Mouse (Mus musculus) heart, postnatal 0 days (tissue): ENCODE data around the gene Prmt9. TPM values are rescaled to one million over a fixed set of nuclear protein-coding genes. Genes with fewer than 3 reads are reported as not detected.
A peak's percentile ranks its signal among the peaks of the same experiment; 100 is the strongest.

ENCODE experiments used
- ATAC-seq: fragments of 200-750 bp; cut with Nextera tagmentation; 2 replicates; pipeline ENCODE4 v1.8.0; 2017; ENCODE audit warnings: low read depth, moderate number of reproducible peaks, moderate library complexity; ENCODE audit not compliant: insufficient read depth
- DNase-seq: peaks from one replicate; pipeline ENCODE4 v3.0.0-alpha.2; 2016; ENCODE audit warnings: low spot score
- H3K27ac ChIP-seq: fragments of 300-500 bp; sonication (generic); 2 replicates; pipeline ENCODE4 v1.5.1; 2014; ENCODE audit warnings: low read depth, mild to moderate bottlenecking
- H3K27me3 ChIP-seq: fragments of 300-500 bp; sonication (generic); 2 replicates; pipeline ENCODE4 v1.6.1; 2014; ENCODE audit warnings: low read length, mixed read lengths; ENCODE audit not compliant: control insufficient read depth, insufficient read depth
- H3K36me3 ChIP-seq: fragments of 300-500 bp; sonication (generic); replicated peaks from 2 replicates; pipeline ENCODE4 v1.6.1; 2014; ENCODE audit warnings: low read length, mixed read lengths; ENCODE audit not compliant: control insufficient read depth, insufficient read depth
- H3K4me1 ChIP-seq: fragments of 300-500 bp; sonication (generic); 2 replicates; pipeline ENCODE4 v1.6.1; 2014; ENCODE audit warnings: antibody characterized with exemption; ENCODE audit not compliant: control insufficient read depth, insufficient read depth
- H3K4me2 ChIP-seq: fragments of 300-500 bp; sonication (generic); 2 replicates; pipeline ENCODE4 v1.6.1; 2014; ENCODE audit warnings: low read depth, mild to moderate bottlenecking, low read length, moderate library complexity
- H3K4me3 ChIP-seq: fragments of 300-500 bp; sonication (generic); 2 replicates; pipeline ENCODE4 v1.5.1; 2014; ENCODE audit warnings: low read depth, low read length
- H3K9ac ChIP-seq: fragments of 300-500 bp; sonication (generic); replicated peaks from 2 replicates; pipeline ENCODE4 v1.6.1; 2014; ENCODE audit warnings: low read depth, low read length, mixed read lengths
- H3K9me3 ChIP-seq: fragments of 300-500 bp; sonication (generic); replicated peaks from 2 replicates; pipeline ENCODE4 v1.6.1; 2016; ENCODE audit warnings: low read length; ENCODE audit not compliant: control insufficient read depth
- CTCF ChIP-seq: IDR thresholded peaks from 2 replicates; pipeline ENCODE4 v1.5.1; 2016; ENCODE audit warnings: antibody characterized with exemption, control low read depth, low read depth
- EP300 ChIP-seq: IDR thresholded peaks from 2 replicates; pipeline ENCODE4 v1.6.1; 2016; ENCODE audit warnings: antibody characterized with exemption, low read depth
- WGBS: fragments of 180-500 bp; shearing (Covaris S2); extraction: QIAGEN DNeasy Blood & Tissue Kit; methylation state at CpG from one replicate; pipeline ENCODE4 v1.1.7; 2014; 5-methylcytosine and 5-hydroxymethylcytosine counted together
- polyA plus RNA-seq: library from polyadenylated mRNA; unstranded; fragments of >200 nt; fragmentation: Nextera tagmentation; extraction: Ambion mirVana; gene quantifications from 2 replicates; pipeline ENCODE4 v1.2.1, GENCODE M21; 2015
- total RNA-seq: library from RNA; depleted of rRNA; stranded (reverse); fragments of >200 nt; gene quantifications from 2 replicates; pipeline ENCODE4 v1.2.3, GENCODE M21; 2014; ENCODE audit warnings: low replicate concordance

The Prmt9 gene
- total and polyA plus RNA-seq, 2 experiments from 2014 or later = 14.9 to 15.1 TPM

DNA sequence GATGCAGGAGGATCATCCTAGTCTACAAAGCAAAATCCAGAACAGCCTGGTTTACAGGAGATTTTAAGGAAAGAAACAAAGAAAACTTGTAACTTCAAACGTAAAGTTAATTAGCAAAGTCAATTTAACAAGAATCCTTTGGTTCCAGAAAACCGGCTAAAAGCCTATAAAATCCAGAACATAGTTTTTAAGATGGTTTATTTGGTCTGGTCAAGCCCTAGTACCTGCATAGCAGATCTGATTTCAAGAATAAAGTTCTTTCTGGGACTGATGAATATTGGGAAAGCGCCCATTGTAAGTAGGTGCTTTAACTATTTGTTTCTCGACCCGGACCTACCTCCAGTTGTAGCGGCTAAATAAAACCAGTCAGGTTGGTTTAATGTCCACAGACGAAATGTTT, 60.4 kb downstream of the Prmt9 start:
- H3K36me3 ChIP-seq = peaks cover 12% of the 10 kb centered on the region; the same call in 1 of the 2 replicates
- TF ChIP-seq EP300 = no peak
- H3K4me2 ChIP-seq = peak overlapping the region; percentile 78
- ATAC-seq (no peak), DNase-seq (no peak)
- H3K4me3 ChIP-seq = peak overlapping the region; percentile 66
- no peaks in the 10 kb centered on the region for H3K27me3 ChIP-seq
- H3K27ac ChIP-seq = no peak overlapping the region
- H3K4me1 ChIP-seq = no peaks in the 10 kb centered on the region
- H3K9me3 ChIP-seq = no peaks in the 10 kb centered on the region
- 14% methylated on average over 7 of the region's 7 CpGs for WGBS
- no peak overlapping the region for H3K9ac ChIP-seq

DNA sequence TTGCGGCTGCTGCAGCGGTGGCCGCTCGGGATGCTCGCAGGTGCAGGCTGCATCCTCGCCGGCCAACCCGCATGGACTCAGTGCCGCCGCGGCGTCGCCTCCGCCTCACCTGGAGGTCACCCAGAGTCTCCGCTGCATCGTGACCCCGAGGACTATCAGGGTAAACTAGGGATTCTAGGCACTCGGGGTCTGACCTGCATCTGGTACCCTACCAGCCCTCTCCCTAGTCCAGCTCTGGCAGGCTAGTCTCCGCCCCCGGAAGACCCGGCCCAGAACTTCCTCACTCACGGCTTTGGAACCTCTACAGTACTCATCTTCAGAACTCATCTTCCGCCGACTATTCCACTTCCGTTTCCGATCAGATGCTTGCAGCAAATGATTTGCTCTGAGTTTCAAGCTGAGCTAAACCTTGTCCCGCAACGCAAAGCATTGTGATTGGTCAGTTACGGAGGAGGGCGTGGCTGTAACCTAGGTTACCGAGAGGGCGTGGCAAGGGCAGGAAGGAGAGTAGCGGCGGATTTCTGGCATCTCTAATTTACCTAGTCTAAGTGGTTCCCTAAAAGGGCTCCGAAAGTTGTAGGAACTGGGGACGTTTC, 61.3 kb downstream of the Prmt9 start, which contains the start of gene Tmem184c:
TSS of gene Tmem184c (minus strand) at position 325 of the 596 bp plus-strand sequence.
- peak; percentile 98 for ATAC-seq
- WGBS = under 1% methylated on average over 36 of the region's 36 CpGs
- H3K27me3 ChIP-seq = no peaks in the 10 kb centered on the region
- H3K9ac ChIP-seq = peak within 1 kb of the TSS; percentile 27
- peak within 1 kb of the TSS; percentile 66 for H3K4me3 ChIP-seq
- peak; percentile 88 for DNase-seq
- H3K9me3 ChIP-seq = no peaks in the 10 kb centered on the region
- H3K4me2 ChIP-seq = peak within 1 kb of the TSS; percentile 78
- peaks cover 4% of the 10 kb centered on the region; the same call in 1 of the 2 replicates for H3K36me3 ChIP-seq
- no peaks in the 10 kb centered on the region for H3K4me1 ChIP-seq
- no peak within 1 kb of the TSS for H3K27ac ChIP-seq
- no peak for TF ChIP-seq CTCF
- no peak for TF ChIP-seq EP300

DNA sequence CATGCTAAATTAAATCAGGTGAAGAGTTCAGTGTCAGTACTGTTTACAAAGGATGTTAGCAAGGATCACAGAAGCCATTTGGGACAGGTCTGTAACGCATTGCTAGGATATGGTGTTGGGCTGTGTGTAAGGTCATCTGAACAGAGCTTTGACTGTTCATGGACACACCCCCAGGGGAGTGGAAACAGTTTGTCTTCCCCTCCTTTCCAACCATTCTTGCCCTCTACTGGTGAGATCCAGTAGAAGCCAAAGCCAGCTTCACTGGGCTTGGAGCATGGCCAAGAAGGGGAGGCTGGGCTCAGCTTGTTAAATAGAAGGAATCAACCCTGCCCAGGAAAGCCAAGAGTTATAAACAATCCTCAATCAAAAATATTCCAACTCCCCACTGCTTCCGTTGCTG, 68.7 kb downstream of the Prmt9 start:
- peak; percentile 85 for ATAC-seq
- 47% methylated on average over 2 of the region's 2 CpGs for WGBS
- no peaks in the 10 kb centered on the region for H3K36me3 ChIP-seq

DNA sequence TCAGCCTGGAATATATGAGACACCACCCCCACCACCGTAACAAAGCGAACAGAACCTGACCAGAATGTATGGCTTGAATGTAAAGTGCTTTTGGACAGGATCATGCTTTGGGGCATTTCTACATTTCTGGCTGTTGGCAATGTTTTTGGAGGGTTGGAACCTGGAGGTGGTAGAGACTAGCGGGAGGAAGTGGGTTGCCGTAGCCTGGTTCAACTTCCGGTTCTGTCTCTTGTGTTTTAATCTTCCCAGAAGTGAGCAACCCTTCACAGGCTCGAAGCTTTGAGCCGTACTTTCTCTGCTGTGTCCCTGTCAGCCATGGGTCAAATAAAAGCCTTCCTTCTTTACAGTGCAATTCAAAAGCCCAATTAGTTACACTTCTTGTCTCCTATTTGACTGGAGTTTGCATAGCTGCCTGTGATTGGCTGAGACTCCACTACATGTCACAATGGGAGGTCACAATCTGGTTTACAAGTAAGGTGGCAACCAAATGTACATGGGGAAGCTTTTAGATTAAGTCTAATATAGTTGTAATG, 74.5 kb downstream of the Prmt9 start:
- ATAC-seq = no peak
- no peak overlapping the region for H3K4me3 ChIP-seq
- no peaks in the 10 kb centered on the region for H3K9me3 ChIP-seq
- H3K27me3 ChIP-seq = no peaks in the 10 kb centered on the region
- 87% methylated on average over 7 of the region's 7 CpGs for WGBS
- no peaks in the 10 kb centered on the region for H3K4me1 ChIP-seq
- TF ChIP-seq CTCF = no peak
- no peak for TF ChIP-seq EP300
- H3K4me2 ChIP-seq = no peak overlapping the region
- DNase-seq = no peak
- H3K9ac ChIP-seq = no peak overlapping the region
- H3K36me3 ChIP-seq = no peaks in the 10 kb centered on the region
- H3K27ac ChIP-seq = no peak overlapping the region

More for the DNA sequence above, 68.7 kb downstream of the Prmt9 start:
- Histone ChIP-seq H3K9me3 (no peaks in the 10 kb centered on the region), H3K4me3 (no peak overlapping the region), H3K4me2 (no peak overlapping the region), H3K4me1 (no peaks in the 10 kb centered on the region), H3K27me3 (no peaks in the 10 kb centered on the region), H3K27ac (no peak overlapping the region), H3K9ac (no peak overlapping the region)
- DNase-seq = peak; percentile 78
- no peak for TF ChIP-seq EP300
- TF ChIP-seq CTCF = peak; percentile 74

DNA sequence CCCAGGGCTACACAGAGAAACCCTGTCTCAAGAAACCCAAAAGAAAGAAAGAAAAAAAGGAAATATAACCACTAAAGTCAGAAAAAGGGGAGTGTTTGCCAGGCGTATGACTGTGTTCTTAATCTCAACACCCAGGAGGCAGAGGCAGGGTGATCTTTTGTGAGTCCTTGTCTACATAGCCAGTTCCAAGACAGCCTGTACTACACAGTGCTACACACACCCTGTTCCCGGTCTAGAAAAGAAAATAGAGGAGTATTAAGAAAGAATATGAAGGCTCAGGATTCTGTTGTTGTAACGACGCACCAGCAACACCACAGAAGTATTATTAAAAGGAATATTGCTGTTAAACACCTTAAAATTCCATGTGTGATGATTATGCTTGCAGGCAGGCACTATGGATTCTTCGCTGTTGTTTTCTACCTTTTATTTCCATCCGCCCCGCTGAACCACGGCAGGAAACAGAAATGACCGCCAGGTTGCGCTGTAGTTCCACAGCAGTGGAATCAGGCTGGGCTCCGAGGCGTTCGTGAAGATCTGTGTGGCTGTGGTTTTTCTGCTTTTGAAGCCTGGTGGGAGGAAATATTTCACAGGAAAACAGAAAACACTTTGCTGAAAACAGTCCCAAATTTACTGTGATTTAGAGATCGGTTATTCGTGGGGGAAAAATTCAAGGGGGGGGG, 80.8 kb downstream of the Prmt9 start:
- no peak overlapping the region for H3K9ac ChIP-seq
- no peaks in the 10 kb centered on the region for H3K9me3 ChIP-seq
- no peak overlapping the region for H3K4me2 ChIP-seq
- TF ChIP-seq CTCF (peak; percentile 99), EP300 (no peak)
- no peak overlapping the region for H3K4me3 ChIP-seq
- DNase-seq (peak; percentile 62), ATAC-seq (peak; percentile 76)
- H3K27me3 ChIP-seq = no peaks in the 10 kb centered on the region
- 16% methylated on average over 15 of the region's 15 CpGs for WGBS
- H3K36me3 ChIP-seq = no peaks in the 10 kb centered on the region
- no peak overlapping the region for H3K27ac ChIP-seq
- no peaks in the 10 kb centered on the region for H3K4me1 ChIP-seq
